Mouse (Mus musculus) frontal cortex, postnatal 14 days (tissue): Measurements from ENCODE around the gene Gm1604a.
A peak's percentile ranks its signal among the peaks of the same experiment; 100 is the strongest.
"Not testable (repeated sequence)": the region's sequence is repeated elsewhere in the genome, so short reads cannot be mapped to it uniquely, and the experiment has no call there.

Source experiments
- DNase-seq, 2 experiments: peaks; one replicate each; pipeline ENCODE4 v3.0.0; 2022; ENCODE audit warnings: low spot score in 2 of 2

Gm1604a gene

GRCm38 (mm10) chr17:7068997-7069539 lies 43.7 kb downstream of the Gm1604a start:
- not testable (repeated sequence) for DNase-seq

DNA sequence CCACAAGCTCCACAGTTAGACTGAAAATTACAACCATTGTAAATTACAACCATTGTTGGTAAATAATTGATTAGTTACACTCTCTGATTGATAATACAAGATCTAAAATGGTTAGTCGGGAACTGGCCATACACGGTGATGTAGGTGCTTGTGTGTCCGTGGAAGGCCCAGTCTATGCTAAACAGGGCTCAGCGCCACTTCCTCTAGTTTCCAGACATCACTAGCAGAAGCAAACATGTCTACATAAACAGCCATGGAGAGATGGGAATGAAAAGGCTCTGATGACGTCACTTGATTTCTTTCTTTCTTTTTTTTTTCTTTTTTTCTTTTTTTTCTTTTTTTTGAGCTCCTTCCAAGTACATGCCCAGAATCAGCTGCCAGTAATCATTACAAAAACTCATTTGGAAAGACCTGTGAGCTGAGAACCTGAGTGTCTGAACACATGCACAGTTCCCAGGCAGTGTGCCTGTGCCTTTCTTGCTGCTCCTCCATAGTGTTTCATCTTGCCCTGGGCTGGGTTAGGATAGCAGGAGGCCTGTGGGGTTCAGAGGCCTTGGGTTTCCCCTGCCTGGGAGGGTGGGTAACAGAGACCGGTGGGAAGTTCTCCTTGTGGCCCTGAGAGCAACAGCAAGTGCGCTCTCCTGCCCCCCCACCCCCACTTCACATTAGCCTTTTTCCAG lies 44.3 kb downstream of the Gm1604a start:
- DNase-seq = not testable (repeated sequence)

DNA sequence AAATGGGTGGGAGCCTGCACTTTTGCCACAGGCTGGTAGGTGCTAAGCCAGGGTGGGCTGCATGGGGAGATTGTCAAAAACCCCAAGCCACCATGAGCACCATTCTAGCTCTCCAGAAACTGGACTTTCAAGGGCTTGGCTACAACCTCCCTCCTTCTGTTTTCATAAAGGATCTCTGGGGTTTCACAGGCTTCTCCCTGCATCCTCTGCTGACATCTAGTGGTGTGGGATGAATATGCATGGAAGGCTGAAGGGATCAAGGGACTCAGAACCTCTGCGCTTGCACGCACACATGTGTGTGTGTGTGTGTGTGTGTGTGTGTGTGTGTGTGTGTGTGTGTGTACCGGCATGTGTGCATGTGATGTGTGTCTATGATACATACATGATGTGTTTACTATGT lies 49.1 kb downstream of the Gm1604a start:
- not testable (repeated sequence) for DNase-seq

GRCm38 (mm10) chr17:7075519-7075918 lies 50.2 kb downstream of the Gm1604a start:
- DNase-seq = not testable (repeated sequence)

DNA sequence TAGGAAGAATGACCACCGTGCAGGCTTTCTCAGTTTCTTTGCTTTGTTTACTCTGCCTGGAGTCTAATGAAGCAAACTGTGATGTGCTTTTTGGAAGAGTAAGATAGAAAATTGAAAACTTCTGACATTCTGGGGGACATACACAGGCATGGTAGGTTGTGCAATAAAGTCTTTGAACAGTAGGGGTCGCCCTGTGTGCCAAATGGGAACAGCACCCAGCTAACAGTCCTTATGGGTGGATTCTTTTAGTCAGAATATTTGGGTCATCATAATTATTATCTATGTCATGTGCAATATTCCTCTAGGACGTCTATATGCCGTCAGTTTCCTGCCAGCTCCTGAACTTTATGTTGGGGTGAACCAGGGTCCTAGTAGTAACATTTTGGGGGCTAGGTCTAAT lies 54.2 kb downstream of the Gm1604a start:
- peak in 1 of 2 experiments; percentile 58 for DNase-seq

GRCm38 (mm10) chr17:7084523-7084922 lies 59.2 kb downstream of the Gm1604a start:
- not testable (repeated sequence) for DNase-seq

GRCm38 (mm10) chr17:7085469-7086168 lies 60.3 kb downstream of the Gm1604a start:
- DNase-seq = not testable (repeated sequence)

DNA sequence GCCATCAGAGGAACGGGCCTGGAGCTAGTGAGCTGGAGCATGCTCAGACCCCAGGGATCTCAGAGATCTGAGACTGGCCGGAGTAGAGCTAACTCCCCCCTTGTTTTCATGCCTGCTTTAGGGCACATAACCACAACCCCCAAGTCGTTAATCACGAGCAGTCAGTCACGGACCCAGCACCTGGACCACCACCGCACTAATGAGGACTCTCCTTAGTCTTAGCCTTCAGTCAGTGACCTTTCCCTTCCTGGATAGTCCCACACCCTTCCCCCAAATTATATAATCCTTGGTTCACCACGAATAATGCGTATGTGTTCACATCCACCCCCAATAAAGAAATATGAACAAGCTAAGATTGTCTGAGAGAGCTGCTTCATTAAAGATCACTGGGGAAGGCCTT lies 61.5 kb downstream of the Gm1604a start:
- DNase-seq = not testable (repeated sequence)

- DNase-seq = not testable (repeated sequence)
Measured at GRCm38 (mm10) chr17:7097835-7098519, 72.6 kb downstream of the Gm1604a start.

GRCm38 (mm10) chr17:7099096-7099495 lies 73.7 kb downstream of the Gm1604a start:
- DNase-seq = not testable (repeated sequence)

DNA sequence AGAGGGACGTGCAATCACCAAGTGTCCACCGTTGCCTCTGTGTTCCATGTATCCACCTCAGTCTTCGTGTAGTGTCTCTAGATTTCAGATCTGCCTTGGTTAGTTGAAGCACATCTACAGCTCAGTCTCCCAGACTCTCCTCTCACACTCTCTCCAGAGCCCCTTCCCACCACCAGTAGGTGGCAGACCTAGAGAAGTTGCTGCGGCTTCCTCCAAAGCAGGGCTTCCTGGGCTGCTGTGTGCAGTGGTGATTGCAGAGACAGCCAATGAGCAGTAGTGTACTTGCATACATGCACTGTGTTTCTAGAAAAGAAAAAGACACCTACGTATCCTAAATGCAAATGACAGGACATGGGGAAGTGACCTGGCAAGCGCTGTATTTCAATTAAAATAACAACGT lies 77.6 kb downstream of the Gm1604a start:
- not testable (repeated sequence) for DNase-seq

GRCm38 (mm10) chr17:7111658-7112057 lies 86.3 kb downstream of the Gm1604a start:
- not testable (repeated sequence) for DNase-seq

DNA sequence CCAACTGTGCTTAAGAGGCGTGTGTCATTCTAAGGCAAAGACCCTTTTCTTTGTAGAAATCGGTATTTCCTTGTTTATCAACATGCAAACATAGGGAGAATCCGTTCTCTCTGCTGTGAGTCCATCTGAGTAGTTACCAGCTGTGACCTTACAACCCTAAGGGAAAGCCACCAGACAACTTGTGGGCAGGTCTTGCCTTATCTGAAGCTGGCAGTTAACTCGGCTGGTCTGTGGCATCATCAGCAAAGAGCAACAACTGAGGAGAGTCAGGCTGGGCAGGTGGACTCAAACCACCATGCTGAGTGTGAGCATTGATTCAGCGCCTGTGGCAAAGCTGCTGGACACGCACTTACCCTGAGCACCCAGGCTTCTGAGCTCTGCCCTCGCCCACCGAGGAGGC lies 90.9 kb downstream of the Gm1604a start:
- not testable (repeated sequence) for DNase-seq

- DNase-seq = not testable (repeated sequence)
Measured at GRCm38 (mm10) chr17:7120835-7121234, 95.5 kb downstream of the Gm1604a start.

GRCm38 (mm10) chr17:7122554-7122953 lies 97.2 kb downstream of the Gm1604a start:
- not testable (repeated sequence) for DNase-seq

DNA sequence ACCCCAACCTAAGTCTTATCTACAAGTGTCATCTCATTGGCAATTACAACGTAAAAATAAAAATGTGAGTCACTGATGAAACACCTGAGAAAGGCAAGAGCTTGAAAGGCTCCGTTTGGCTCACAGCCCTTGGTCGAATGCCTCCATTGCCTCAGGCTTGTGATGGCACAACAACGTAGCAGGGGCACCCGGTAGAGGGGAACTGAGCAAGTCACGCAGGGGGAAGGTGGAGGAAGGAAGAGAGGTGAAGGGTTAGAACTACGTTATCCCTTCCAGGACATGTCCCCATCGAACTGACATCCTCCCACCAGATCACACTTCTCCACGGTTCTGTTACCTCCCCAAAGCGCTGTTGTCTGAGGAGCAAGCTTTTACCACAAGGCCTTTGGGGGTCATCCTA lies 101.1 kb downstream of the Gm1604a start:
- not testable (repeated sequence) for DNase-seq

DNA sequence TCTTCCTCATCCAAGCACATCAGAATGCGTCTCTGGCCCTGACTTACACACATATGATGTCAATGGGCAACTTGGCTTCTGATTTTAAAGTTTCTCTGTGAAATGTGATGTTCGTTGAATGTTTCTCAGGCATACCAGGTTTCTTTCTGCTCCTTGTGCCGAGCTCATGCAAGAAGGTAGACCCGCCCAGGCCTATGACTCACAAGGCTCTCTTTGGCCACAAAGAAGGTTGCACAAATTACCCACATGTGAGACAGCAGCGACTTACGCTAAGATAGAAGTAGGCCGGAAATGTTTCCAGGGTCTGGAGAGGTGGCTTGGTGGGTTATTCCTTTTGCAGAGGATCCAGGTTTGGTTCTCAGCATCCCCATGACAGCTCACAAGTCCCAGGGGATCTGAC lies 108.6 kb downstream of the Gm1604a start:
- not testable (repeated sequence) for DNase-seq

GRCm38 (mm10) chr17:7135277-7135676 lies 109.9 kb downstream of the Gm1604a start:
- not testable (repeated sequence) for DNase-seq
